Mouse (Mus musculus) R1 (cell line): ENCODE data around the gene Ubd.
"Not testable (repeated sequence)": the region's sequence is repeated elsewhere in the genome, so short reads cannot be mapped to it uniquely, and the experiment has no call there.

ENCODE experiments used
- DNase-seq: peaks from one replicate; pipeline ENCODE4 v3.0.0-alpha.2; 2018; ENCODE audit warnings: low read depth, low spot score

Gene Ubd

DNA sequence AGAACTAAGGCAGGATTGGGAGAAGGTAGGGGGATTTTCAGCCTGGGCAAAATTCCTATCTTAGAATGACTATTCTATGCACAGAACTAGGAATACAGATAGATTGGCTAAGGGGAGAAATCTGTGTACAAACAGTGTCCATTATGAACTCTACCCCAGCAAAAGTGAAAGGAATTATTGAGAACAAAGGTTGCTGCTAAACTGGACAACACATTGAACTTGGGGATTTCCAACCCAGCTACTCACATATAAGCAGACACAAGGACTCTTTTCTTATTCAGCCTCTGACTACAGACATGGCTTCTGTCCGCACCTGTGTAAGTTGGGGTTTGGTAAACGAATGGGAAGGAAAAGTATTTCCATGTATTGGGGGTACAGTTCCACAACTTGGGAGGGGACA is at the start of gene Ubd:
Gene Ubd (plus strand): TSS at position 237 of the 400 bp plus-strand sequence.
- DNase-seq = no peak

DNA sequence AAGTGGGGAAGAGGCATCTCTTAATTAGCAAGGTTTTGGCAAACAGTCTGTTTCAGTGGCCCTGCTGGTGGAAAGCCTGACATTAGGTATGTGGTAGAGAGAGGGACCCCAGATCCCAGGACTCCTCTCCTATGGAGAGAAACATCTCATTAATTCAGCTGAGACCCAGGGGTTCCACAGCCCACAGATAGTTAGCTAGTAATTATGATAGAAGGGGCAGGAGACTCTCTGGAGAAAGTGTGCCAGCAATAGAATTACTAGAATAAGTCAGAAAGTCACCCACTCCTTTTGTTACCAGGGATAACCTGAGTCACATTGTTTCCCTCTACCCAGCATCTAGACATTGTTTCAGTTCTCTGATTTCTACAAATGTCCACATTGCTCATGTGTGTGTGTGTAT is 32.3 kb upstream of the Ubd start, which contains the start of gene Olfr93:
Gene Olfr93 (minus strand): TSS at position 101 of the 400 bp plus-strand sequence.
- no peak for DNase-seq

DNA sequence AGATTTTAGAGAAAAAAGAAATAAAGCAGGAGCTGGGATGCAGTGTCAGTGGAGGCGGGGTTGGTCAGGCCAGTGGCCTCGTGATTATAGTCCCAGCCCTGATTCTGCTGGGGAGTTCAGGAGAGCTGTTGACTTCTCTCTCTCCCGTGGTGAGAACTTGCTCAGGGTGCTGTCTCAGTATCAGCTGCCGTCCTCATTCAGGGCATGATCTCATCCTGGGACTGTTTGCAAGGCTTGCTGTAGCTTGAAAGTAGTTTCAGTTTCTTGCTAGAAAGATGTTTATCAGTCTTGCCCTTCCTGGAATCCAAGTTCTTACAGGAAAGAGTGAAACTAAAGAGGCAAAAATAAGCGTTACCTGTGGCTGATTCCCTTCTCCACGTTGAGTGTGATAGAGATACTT is 8.2 kb upstream of the Ubd start:
- DNase-seq = no peak

DNA sequence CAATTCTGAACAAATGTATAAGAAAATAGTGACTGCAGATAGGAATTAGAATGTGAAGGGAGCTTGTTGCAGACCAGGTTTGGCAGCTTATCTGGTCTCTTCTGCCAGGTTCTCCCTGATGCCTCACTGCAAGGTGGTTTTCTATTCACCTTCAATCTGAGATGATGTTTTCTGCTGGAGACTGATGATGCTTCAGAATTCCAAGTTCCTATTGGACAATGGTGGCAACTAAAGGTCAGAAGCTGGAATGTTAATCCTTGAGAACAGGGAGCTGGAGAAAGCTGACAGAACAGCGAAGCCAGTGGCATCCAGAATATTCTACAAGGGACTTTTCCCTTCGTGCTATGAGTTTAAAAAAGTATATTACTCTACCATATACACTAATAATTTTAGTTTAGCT is 3.0 kb upstream of the Ubd start:
- peak; percentile 78 for DNase-seq

DNA sequence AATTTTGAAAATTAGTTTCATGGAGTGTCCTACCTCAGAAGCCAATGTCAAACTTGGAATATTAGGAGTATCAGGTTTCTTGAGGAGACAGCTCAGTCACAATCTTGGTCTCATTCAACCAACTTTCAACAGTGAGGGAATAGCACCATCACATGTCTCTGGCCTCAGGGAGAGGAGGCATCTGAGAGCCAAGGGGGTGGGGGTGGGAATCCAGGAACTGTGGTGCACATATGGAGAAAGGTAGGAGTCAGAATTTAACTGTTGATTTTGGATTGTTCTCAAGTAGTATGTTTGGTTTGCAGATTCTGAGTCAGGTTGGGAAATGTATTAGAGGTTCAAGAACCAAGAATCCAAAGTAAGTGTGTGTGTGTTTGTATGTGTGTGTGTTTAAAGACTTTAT is 660 bp upstream of the Ubd start:
- no peak for DNase-seq

DNA sequence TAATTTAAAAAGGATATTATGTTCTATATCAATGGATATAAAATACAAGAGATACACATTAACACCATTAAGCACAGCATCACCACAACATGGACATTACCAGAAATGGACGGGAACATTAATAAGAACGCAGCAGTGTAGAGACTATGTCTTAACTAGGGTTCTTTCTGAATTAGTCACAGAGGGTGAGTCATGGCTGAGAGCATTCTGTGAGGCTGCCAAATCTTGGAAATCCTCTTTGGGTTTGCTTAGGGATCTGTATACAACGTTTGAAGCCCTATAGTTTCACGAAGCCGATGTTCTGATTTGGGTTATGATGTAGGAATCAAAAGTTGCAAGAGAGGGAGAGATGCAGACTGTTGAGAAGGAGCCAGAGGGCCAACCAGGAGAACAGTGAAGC is 1.1 kb downstream of the Ubd start:
- DNase-seq = no peak

DNA sequence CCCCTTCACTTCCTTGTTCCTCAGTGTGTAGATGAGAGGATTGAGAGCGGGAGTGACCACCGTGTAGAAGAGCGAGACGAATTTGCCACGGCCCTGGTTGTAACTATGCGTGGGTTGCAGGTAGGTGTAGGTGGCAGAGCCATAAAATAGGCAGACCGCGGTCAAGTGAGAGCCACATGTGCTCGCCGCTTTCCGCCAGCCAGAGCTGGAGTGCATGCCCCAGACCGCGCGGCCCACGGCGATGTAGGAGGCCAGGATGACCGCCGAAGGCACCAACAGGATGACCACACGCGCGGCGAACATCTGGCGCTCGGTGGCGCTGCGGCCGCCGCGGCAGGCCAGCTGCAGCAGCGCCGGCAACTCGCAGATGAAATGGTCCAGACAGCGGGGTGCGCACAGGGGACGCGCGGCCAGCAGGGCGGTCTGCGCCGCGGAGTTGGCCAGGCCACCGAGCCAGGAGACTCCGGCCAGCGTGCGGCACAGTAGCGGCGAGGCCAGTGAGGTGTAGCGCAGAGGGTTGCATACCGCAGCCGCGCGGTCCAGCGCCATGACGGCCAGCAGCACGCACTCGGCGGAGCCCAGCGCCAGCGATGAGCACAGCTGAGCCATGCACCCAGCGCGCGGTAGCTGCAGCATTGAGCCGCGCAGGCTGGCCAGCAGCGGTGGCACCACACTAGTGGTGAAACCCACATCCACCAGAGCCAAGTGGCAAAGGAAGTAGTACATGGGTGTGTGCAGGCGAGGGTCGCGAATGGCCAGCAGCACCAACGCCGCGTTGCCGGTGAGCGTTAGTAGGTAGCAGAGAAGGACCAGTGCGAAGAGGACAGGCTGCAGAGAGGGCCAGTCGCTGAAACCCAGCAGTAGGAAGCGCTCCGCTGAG is 3.4 kb downstream of the Ubd start:
- DNase-seq = peak; percentile 48

DNA sequence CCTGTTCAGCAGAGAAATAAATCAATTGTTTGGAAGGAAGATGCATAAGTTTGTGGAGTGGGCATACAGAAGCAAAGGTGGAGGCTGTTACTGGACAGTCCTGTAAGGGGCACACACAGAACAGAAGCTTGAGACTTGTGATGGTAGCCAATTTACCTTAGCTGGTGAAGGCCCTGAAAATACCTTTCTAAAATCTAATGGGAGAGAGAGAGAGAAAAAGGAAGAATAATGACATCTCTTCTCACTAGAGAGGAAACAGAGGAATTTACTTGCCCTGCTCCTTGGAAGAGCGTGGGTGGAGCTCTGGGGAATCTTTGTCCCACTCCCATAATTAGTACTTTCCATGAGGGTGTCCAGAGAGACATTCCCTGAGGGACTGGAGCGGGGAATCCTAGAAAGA is 7.2 kb downstream of the Ubd start, which contains the start of gene Olfr94:
Gene Olfr94 (minus strand): TSS at position 101 of the 400 bp plus-strand sequence.
- no peak for DNase-seq

DNA sequence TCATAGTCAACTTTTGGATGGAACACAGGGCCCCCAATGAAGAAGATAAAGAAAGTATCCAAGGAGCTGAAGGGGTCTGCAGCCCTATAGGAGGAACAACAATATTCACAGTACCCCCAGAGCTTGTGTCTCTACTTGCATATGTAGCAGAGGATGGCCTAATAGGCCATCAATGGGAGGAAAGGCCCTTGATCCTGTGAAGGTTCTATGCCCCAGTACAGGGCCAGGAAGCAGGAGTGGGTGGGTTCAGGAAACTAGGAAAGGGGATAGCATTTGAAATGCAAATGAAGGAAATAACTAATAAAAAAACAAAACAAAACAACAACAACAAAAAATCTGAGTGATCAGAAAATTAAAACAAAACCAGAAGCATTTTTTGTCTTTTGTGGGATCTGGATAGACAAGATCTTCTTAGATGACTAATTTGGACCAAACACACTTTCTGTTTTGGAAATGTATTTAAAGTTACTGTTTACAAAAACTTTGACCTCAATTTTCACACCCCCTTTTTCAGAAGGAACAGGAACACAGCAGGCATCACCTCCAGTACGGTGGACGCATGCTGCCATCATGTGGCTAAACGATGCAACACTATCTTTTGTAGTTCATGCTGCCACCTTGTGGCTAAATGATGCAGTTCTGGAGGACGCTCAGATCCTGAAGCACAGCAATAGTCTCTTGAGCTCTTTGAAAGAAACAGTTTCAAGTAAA is 9.7 kb downstream of the Ubd start:
- peak; percentile 83 for DNase-seq

DNA sequence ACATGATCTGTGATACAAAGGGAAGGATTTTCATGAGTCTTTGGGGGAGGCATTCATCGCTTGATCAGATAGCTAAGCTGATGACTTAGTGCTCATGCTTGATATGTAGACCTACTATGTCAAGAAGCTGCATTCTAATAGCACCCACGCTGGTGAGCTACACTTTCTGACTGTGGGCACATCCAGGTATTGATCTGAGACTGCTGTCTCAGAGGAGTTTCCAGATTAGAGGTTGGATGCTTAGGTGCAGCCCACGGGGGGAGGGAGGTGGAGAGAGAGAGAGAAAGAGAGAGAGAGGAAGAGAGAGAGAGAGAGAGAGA is 10.2 kb downstream of the Ubd start:
- DNase-seq = no peak

DNA sequence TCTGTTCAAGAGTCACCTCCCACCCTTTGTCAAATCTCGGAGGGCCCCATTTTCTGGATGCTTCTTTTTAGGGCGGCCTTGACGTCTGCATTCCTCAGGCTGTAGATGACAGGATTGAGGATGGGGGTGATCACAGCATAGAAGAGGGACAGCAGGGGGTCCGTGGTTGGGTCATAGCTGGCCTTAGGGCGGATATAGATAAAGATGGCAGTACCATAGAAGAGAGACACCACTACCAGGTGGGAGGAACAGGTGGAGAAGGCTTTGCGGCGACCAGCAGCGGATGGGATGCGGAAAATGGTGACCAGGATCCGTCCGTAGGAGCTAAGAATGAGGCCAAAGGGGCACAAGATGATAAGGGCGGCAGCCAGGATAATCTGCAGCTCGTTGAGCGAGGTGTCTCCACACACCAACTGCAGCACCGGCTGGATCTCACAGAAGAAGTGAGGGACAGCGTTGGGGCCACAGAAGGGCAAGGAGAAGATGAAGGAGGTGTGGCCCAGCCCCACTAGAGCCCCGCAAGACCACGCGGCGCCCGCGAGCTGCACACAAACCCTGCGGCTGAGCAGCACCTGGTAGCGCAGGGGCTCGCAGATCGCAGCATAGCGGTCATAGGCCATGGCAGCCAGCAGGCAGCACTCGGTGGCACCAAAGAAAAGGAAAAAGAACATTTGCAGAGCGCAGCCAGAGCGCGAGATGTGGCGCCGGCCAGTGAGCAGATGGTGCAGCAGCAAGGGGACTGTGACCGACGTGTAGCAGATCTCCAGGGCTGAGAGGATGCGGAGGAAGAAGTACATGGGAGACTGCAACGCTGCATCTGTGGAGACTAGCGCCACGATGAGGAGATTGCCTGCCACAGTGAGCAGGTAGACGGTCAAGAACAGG is 17.4 kb downstream of the Ubd start:
- peak; percentile 69 for DNase-seq

DNA sequence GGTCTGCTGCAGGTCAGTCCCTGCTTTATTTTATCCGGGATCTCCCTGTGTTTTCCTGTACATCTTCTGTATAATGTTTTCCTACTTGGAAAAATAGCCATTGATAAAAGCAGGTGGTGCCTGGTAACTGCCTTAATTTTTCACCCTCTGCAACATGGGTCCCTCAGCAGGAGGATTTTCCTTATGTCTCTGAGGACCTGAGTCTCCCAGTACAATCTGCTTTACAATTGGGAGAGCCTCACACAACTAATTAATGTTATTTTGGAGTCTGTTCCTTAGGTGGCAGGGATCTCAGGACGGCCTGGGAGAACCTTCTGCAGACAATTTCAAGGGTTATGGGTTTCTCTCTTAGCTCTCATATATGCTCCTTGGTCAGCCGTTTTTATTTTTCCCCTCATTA is 19.3 kb downstream of the Ubd start, which contains the start of gene Olfr95:
Gene Olfr95 (minus strand): TSS at position 101 of the 400 bp plus-strand sequence.
- no peak for DNase-seq

DNA sequence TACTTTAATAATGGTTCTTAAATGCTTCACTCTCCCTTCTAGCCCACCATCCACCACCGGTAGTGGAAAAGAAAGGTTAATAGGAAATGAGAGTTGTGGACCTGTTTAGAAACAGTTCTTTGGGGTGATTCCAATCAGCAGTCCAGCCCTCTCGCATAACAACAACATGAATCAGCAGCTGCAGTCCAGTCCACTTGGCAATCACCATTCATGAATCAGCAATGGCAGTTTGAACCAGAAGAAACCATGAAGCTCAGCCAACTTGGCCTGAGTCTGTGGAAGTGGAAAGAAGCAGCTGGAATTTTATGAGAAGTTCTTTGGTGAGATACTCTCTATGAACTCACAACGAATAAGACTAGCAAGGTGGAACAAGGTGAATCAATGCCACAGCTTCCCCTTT is 24.8 kb downstream of the Ubd start:
- no peak for DNase-seq

DNA sequence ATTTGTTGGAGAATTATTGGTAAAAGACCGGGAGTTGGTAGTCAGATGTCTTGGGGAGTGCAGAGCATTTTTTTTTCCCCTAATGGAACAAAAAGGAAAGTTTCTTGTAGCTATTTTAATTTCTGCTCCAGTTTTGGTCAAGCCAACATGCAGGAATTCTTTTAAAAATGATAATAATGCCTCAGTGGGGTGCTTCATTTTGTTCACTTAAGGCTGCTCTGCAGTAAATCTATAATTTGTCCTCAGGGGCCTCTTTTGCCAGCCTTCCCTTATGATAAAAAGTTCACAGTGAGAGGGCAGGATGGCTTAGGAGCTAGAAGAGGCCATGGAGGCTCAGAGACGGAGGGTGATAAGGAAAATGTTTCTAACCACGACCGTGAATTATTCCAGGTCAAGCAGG is 26.2 kb downstream of the Ubd start, which contains the start of gene Olfr96:
Gene Olfr96 (plus strand): TSS at position 301 of the 400 bp plus-strand sequence.
- no peak for DNase-seq

DNA sequence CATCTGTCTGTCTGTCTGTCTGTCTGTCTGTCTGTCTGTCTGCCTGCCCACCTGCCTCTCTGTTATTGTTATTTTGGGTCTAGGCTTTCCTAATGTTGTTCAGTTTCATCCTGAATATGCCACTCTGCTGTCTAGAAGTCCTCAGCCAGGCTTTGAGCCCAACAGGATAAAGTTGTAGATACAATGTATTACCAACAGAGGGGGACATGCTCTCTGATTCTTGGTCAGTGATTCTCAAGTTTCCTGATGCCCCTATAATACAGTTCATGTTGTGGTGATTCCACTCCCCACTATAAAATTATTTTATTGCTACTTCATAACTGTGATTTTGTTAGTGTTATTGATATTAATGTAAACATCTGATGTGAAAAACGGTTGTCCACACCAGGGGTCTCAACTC is 28.2 kb downstream of the Ubd start:
- DNase-seq = peak; percentile 23

DNA sequence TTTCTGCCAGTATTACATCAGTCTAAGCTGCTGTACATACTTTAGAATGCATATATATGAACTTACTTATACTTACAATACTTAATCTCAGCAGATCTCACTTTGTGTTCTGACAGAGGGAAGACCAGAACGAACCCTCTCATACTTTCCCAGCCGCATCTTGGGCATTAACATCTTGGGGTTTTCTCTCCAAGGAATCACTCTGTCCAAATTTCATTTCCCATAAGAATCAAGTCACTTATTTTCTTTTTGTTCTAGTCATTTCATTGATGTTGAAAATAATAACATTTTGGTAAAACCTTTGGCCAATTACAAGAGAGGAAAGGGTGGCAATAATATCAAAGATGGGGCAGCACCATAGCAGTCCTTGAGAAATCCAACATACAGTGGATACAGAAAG is 43.5 kb downstream of the Ubd start, which contains the start of gene Olfr97:
Gene Olfr97 (minus strand): TSS at position 101 of the 400 bp plus-strand sequence.
- not testable (repeated sequence) for DNase-seq

DNA sequence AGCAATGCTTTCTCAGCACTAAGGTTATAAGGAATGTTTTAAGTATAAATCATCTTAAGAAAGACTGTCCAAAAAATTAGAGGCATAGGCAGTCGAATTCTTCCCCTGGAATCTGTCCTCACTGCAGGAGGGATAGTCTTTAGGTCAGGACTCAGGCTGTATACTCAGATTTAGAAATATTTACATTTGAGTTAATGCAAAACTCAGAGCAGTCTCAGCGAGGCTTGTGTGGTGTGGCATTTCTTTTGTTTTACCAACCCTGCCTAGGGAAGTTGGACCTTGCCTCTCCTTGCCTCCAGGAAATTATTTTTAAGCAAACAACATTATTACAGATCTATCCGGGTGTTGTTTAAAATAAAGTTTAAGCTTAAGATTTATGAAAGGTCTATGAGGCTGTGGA is 48.5 kb downstream of the Ubd start:
- peak; percentile 41 for DNase-seq
